ENCODE assay signal across 16 mouse cellular contexts in genomic region chr17:43554516-43555403, GRCm38 (mm10). TPM values are rescaled to one million over a fixed set of nuclear protein-coding genes. Genes with fewer than 3 reads are reported as not detected.
A peak's percentile ranks its signal among the peaks of the same experiment; 100 is the strongest.
DNase-seq lines count a peak whose midpoint lies in the region; ATAC-seq and TF ChIP-seq lines count a peak whose summit lies in the region.
"Had no signal": no experiment of that assay in that cellular context is flagged by ENCODE, and none has a peak within 500 bp of the region (broad histone marks: within the 10 kb centered on the region; RNA-seq: fewer than 3 reads in every experiment).

No protein-coding gene starts in this region.

- WGBS in heart, postnatal 0 days = 30% methylated on average over 12 of the region's 12 CpGs
- 33% methylated on average over 12 of the region's 12 CpGs for WGBS in stomach, embryonic 15.5 days
- WGBS in midbrain, embryonic 14.5 days = 85% methylated on average over 12 of the region's 12 CpGs

- H3K27ac ChIP-seq in heart, postnatal 0 days (ENCODE audit: low read depth) = no peak overlapping the region
- H3K27ac ChIP-seq in stomach, embryonic 15.5 days = no peak overlapping the region
- H3K27ac ChIP-seq in midbrain, embryonic 14.5 days (replicated peaks; ENCODE audit: low read depth, low read length) = no peak overlapping the region

- DNase-seq in heart, adult 18-20 months = peak; percentile 20 to 56
- DNase-seq in heart, postnatal 25 days (ENCODE audit: low spot score) = no peak
- peak; percentile 18 to 44 for DNase-seq in adrenal gland, postnatal 36 days
- peak; percentile 60 for DNase-seq in heart, postnatal 0 days (ENCODE audit: low spot score)
- DNase-seq in urinary bladder, postnatal 36 days (ENCODE audit: low spot score in 2 of 2) = no peak
- DNase-seq in midbrain, embryonic 14.5 days = no peak
- DNase-seq: gastrocnemius, postnatal 10 days; kidney, postnatal 4 days; lung, postnatal 10 days; right cerebral cortex, postnatal 4 days had no signal

- TF ChIP-seq CTCF in heart, postnatal 0 days (IDR thresholded peaks at IDR 0.05; ENCODE audit: low read depth) = no peak

- intact Hi-C loops in heart, postnatal 25 days (cut with DNase I) = no loop called here

- TF ChIP-seq EP300 in heart, postnatal 0 days (IDR thresholded peaks at IDR 0.05; ENCODE audit: low read depth) = 0 out of 2 replicates have a peak, but pooled peaks have one; percentile 80

- H3K27me3 ChIP-seq in heart, postnatal 0 days (ENCODE audit: control insufficient read depth, insufficient read depth, low read length) = no peaks in the 10 kb centered on the region
- no peaks in the 10 kb centered on the region for H3K27me3 ChIP-seq in stomach, embryonic 15.5 days (replicated peaks)
- H3K27me3 ChIP-seq in midbrain, embryonic 14.5 days (ENCODE audit: control insufficient read depth, insufficient read depth, low read length) = no peaks in the 10 kb centered on the region
- H3K27me3 ChIP-seq: CH12.LX had no signal

- no peak overlapping the region for H3K4me2 ChIP-seq in heart, postnatal 0 days (ENCODE audit: low read depth, low read length)
- H3K4me2 ChIP-seq in stomach, embryonic 15.5 days = no peak overlapping the region
- H3K4me2 ChIP-seq in midbrain, embryonic 14.5 days (ENCODE audit: low read length) = no peak overlapping the region

- H3K36me3 ChIP-seq in heart, postnatal 0 days (replicated peaks; ENCODE audit: control insufficient read depth, insufficient read depth, low read length) = no peaks in the 10 kb centered on the region
- H3K36me3 ChIP-seq in stomach, embryonic 15.5 days = no peaks in the 10 kb centered on the region
- H3K36me3 ChIP-seq in midbrain, embryonic 14.5 days (ENCODE audit: control insufficient read depth, insufficient read depth, low read length) = no peaks in the 10 kb centered on the region

- H3K9me3 ChIP-seq in heart, postnatal 0 days (replicated peaks; ENCODE audit: control insufficient read depth, low read length) = no peaks in the 10 kb centered on the region
- no peaks in the 10 kb centered on the region for H3K9me3 ChIP-seq in stomach, embryonic 15.5 days
- H3K9me3 ChIP-seq in midbrain, embryonic 14.5 days (ENCODE audit: control insufficient read depth, low read length) = no peaks in the 10 kb centered on the region

- H3K4me1 ChIP-seq in heart, postnatal 0 days (ENCODE audit: control insufficient read depth, insufficient read depth) = peaks cover 10% of the 10 kb centered on the region
- H3K4me1 ChIP-seq in stomach, embryonic 15.5 days = no peaks in the 10 kb centered on the region
- H3K4me1 ChIP-seq in midbrain, embryonic 14.5 days (ENCODE audit: control insufficient read depth, insufficient read depth, low read length) = no peaks in the 10 kb centered on the region

- no peak overlapping the region for H3K9ac ChIP-seq in heart, postnatal 0 days (replicated peaks; ENCODE audit: low read depth, low read length)
- no peak overlapping the region for H3K9ac ChIP-seq in stomach, embryonic 15.5 days
- H3K9ac ChIP-seq in midbrain, embryonic 14.5 days (replicated peaks; ENCODE audit: low read length) = no peak overlapping the region

- H3K4me3 ChIP-seq in heart, postnatal 0 days (ENCODE audit: low read depth, low read length) = no peak overlapping the region
- H3K4me3 ChIP-seq in stomach, embryonic 15.5 days (replicated peaks) = no peak overlapping the region
- H3K4me3 ChIP-seq in midbrain, embryonic 14.5 days (replicated peaks; ENCODE audit: low read depth, low read length) = no peak overlapping the region

- ATAC-seq in heart, postnatal 0 days (ENCODE audit: insufficient read depth, low read depth) = peak; percentile 58
- ATAC-seq in stomach, embryonic 15.5 days (ENCODE audit: insufficient read depth, low FRiP score, low read depth) = peak; percentile 50
- ATAC-seq in activated CD4-positive, CD25-positive, alpha-beta regulatory T cell, adult 4 months = no peak
- ATAC-seq in midbrain, embryonic 14.5 days (ENCODE audit: low FRiP score, low TSS enrichment) = no peak

RNA-seq across cellular contexts. Expression of gene Ankrd66, which starts 11.3 kb away (rescaled TPM):
- under 1 TPM in 1 of 2 experiments, not detected in 1; 0.21 TPM for total RNA-seq in heart, adult 18-20 months (2021)
- not detected for total RNA-seq in heart, postnatal 25 days (2021)
- total RNA-seq in adrenal gland, postnatal 36 days (2021) = not detected
- total RNA-seq in heart, postnatal 0 days (2014; rRNA removed; ENCODE audit: low replicate concordance) = not detected in 2 replicates
- not detected in 2 replicates for polyA plus RNA-seq in heart, postnatal 0 days (2015; fragmentation: Nextera tagmentation; extraction: Ambion mirVana)
- polyA plus RNA-seq in stomach, embryonic 15.5 days (2015; fragmentation: Nextera tagmentation; extraction: Ambion mirVana) = 0.17 and 0.23 TPM in 2 replicates
- not detected for polyA plus RNA-seq in activated CD4-positive, CD25-positive, alpha-beta regulatory T cell, adult 4 months (2017; shearing (Covaris generic))
- polyA plus RNA-seq in midbrain, embryonic 14.5 days (2014; fragmentation: Nextera tagmentation; extraction: Ambion mirVana) = 0.16 and 0.43 TPM in 2 replicates
- total RNA-seq: CH12.LX; gastrocnemius, postnatal 10 days had no signal
- polyA plus RNA-seq: forebrain, embryonic 11.5 days had no signal

RNA-seq across cellular contexts. Expression of gene Pla2g7, which starts 13.1 kb away (rescaled TPM):
- total RNA-seq in heart, adult 18-20 months (2021) = 1 to 10 TPM; 4.3 to 8.0 TPM
- 1 to 10 TPM; 5.9 to 6.2 TPM for total RNA-seq in heart, postnatal 25 days (2021)
- 10 to 100 TPM; 14.6 to 18.4 TPM for total RNA-seq in adrenal gland, postnatal 36 days (2021)
- 2.6 and 22.7 TPM in 2 replicates for total RNA-seq in heart, postnatal 0 days (2014; rRNA removed; ENCODE audit: low replicate concordance)
- polyA plus RNA-seq in heart, postnatal 0 days (2015; fragmentation: Nextera tagmentation; extraction: Ambion mirVana) = 11.1 and 12.3 TPM in 2 replicates
- polyA plus RNA-seq in stomach, embryonic 15.5 days (2015; fragmentation: Nextera tagmentation; extraction: Ambion mirVana) = 11.3 and 12.0 TPM in 2 replicates
- under 1 TPM in 1 of 2 experiments, not detected in 1; 0.89 TPM for polyA plus RNA-seq in activated CD4-positive, CD25-positive, alpha-beta regulatory T cell, adult 4 months (2017; shearing (Covaris generic))
- polyA plus RNA-seq in midbrain, embryonic 14.5 days (2014; fragmentation: Nextera tagmentation; extraction: Ambion mirVana) = 18.7 and 25.2 TPM in 2 replicates
- total RNA-seq: CH12.LX had no signal

RNA-seq across cellular contexts. Expression of gene Mep1a, which starts 52.1 kb away (rescaled TPM):
- total RNA-seq in heart, adult 18-20 months (2021) = not detected
- total RNA-seq in heart, postnatal 25 days (2021) = not detected
- total RNA-seq in adrenal gland, postnatal 36 days (2021) = not detected
- total RNA-seq in heart, postnatal 0 days (2014; rRNA removed; ENCODE audit: low replicate concordance) = not detected in 2 replicates
- not detected in 2 replicates for polyA plus RNA-seq in heart, postnatal 0 days (2015; fragmentation: Nextera tagmentation; extraction: Ambion mirVana)
- polyA plus RNA-seq in stomach, embryonic 15.5 days (2015; fragmentation: Nextera tagmentation; extraction: Ambion mirVana) = 5.6 and 6.9 TPM in 2 replicates
- polyA plus RNA-seq in activated CD4-positive, CD25-positive, alpha-beta regulatory T cell, adult 4 months (2017; shearing (Covaris generic)) = not detected
- 0.07 TPM in 1 of 2 replicates, not detected in the other for polyA plus RNA-seq in midbrain, embryonic 14.5 days (2014; fragmentation: Nextera tagmentation; extraction: Ambion mirVana)
- total RNA-seq: CH12.LX; gastrocnemius, postnatal 10 days; left cerebral cortex, postnatal 36 days; monocyte, adult 5-6 weeks had no signal
- polyA plus RNA-seq: forebrain, embryonic 11.5 days had no signal

Comparison
In these comparisons a context has a peak if more than half of its experiments do, and no peak if none do; other contexts are left out.
1. DNase-seq: peak in heart, adult 18-20 months (2 of 2), adrenal gland, postnatal 36 days (2 of 2) and heart, postnatal 0 days (single experiment); none in heart, postnatal 25 days (single experiment), urinary bladder, postnatal 36 days (0 of 2) and midbrain, embryonic 14.5 days (single experiment).
2. ATAC-seq: peak in heart, postnatal 0 days (single experiment) and stomach, embryonic 15.5 days (single experiment); none in activated CD4-positive, CD25-positive, alpha-beta regulatory T cell, adult 4 months (single experiment) and midbrain, embryonic 14.5 days (single experiment).